Mouse (Mus musculus): ENCODE results near the gene Birc6. TPM values are rescaled to one million over a fixed set of nuclear protein-coding genes. Genes with fewer than 3 reads are reported as not detected.
"Not testable (repeated sequence)": the region's sequence is repeated elsewhere in the genome, so short reads cannot be mapped to it uniquely, and the experiment has no call there.

Gene Birc6
- polyA plus RNA-seq, 1 experiment: 35.7 TPM

DNA sequence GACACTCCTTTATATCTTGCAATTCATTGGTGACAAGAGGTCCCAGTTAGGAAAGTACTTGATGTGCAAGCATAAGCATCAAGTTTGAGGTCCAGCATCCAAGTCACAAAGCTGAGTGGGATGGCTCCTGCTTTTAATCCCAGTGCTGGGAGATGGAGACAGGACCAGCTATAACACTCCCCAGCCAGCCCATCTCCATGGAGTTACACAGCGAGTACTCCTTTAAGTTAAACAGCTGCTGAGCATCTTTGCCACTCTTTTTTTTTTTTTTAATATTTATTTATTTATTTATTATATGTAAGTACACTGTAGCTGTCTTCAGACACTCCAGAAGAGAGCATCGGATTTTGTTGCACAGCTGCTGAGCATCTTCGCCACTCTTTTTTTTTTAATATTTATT lies 130.3 kb downstream of the Birc6 start:
- no peaks in the 10 kb centered on the region for H3K4me1 ChIP-seq (ENCODE audit: control insufficient read depth, insufficient read depth, low read length)
- TF ChIP-seq POLR2A (IDR thresholded peaks at IDR 0.05; ENCODE audit: borderline replicate concordance, control insufficient read depth, low read depth, low read length) (no peak), CTCF (IDR thresholded peaks at IDR 0.05; ENCODE audit: control insufficient read depth, insufficient read depth, low read length) (no peak)
- 96% methylated on average over 3 of the region's 3 CpGs for WGBS
- H3K4me3 ChIP-seq (replicated peaks; ENCODE audit: control insufficient read depth, low read depth, low read length): no peak overlapping the region
- H3K27ac ChIP-seq (ENCODE audit: control insufficient read depth, insufficient read depth, low read depth, low read length, poor library complexity): no peak overlapping the region

DNA sequence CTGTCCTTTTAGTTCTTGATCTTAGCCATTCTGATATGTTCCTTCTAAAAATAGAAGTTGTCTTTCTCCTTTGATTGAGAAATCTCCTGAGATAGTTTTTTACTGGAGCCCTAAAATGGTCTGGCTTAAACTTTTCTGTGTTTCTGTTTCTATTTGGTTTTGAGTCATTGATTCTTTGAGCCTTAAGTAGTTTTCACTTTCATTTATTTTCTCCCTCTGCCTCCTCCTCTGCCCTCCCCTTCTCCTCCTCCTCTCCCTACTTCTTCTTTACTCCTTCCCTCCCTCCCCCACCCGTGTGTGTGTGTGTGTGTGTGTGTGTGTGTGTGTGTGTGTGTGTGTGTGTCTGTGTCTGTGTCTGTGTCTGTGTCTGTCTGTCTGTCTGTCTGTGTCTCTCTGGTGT lies 139.9 kb downstream of the Birc6 start:
- Histone ChIP-seq H3K4me1 (ENCODE audit: control insufficient read depth, insufficient read depth, low read length) (no peaks in the 10 kb centered on the region), H3K27ac (ENCODE audit: control insufficient read depth, insufficient read depth, low read depth, low read length, poor library complexity) (no peak overlapping the region), H3K4me3 (replicated peaks; ENCODE audit: control insufficient read depth, low read depth, low read length) (no peak overlapping the region)
- WGBS: 33% methylated on average over 1 of the region's 1 CpGs
- TF ChIP-seq CTCF (IDR thresholded peaks at IDR 0.05; ENCODE audit: control insufficient read depth, insufficient read depth, low read length): no peak
- TF ChIP-seq POLR2A (IDR thresholded peaks at IDR 0.05; ENCODE audit: borderline replicate concordance, control insufficient read depth, low read depth, low read length): no peak

DNA sequence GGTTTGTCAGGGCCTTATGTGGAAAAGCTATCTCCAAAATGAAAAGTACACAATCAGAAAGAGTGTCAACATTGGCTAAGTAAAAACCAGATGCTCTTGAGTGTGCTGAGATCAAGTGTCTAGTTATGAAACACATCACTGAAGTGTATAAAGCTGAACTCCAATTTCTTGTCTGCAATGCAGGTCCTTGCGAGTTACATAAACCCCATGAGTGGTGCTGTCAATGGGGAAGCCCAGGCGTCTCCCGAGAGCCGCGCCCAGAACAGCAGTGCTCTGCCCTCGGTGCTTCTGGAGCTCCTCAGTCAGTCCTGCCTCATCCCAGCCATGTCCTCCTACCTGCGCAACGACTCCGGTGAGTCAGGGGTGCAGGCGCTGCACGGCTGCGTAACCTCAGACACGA lies 141.9 kb downstream of the Birc6 start:
- WGBS: 92% methylated on average over 13 of the region's 13 CpGs
- Histone ChIP-seq H3K4me3 (replicated peaks; ENCODE audit: control insufficient read depth, low read depth, low read length) (no peak overlapping the region), H3K27ac (ENCODE audit: control insufficient read depth, insufficient read depth, low read depth, low read length, poor library complexity) (no peak overlapping the region), H3K4me1 (ENCODE audit: control insufficient read depth, insufficient read depth, low read length) (no peaks in the 10 kb centered on the region)
- TF ChIP-seq CTCF (IDR thresholded peaks at IDR 0.05; ENCODE audit: control insufficient read depth, insufficient read depth, low read length) (no peak), POLR2A (IDR thresholded peaks at IDR 0.05; ENCODE audit: borderline replicate concordance, control insufficient read depth, low read depth, low read length) (no peak)

DNA sequence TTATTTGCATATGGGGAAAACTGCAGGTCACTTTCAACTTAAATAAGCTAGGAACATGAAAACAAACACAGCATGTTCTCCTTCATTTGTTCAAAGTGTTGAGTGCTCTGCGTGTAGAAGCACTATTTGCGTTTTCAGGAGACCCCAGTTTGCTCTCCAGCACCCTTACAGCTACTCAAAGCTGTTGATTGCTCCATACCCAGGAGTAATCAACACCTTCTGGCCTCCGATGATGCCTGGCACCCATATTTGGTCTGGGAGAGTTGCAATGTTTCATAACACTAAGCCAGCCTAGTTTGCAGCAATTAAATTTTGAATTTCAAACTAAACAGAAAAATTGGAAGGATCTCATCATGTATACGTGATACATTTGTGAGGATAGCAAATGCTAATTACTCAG lies 144.4 kb downstream of the Birc6 start:
- 90% methylated on average over 4 of the region's 4 CpGs for WGBS
- Histone ChIP-seq H3K4me3 (replicated peaks; ENCODE audit: control insufficient read depth, low read depth, low read length) (no peak overlapping the region), H3K4me1 (ENCODE audit: control insufficient read depth, insufficient read depth, low read length) (no peaks in the 10 kb centered on the region; the same call in 1 of the 2 replicates), H3K27ac (ENCODE audit: control insufficient read depth, insufficient read depth, low read depth, low read length, poor library complexity) (no peak overlapping the region)
- TF ChIP-seq POLR2A (IDR thresholded peaks at IDR 0.05; ENCODE audit: borderline replicate concordance, control insufficient read depth, low read depth, low read length) (no peak), CTCF (IDR thresholded peaks at IDR 0.05; ENCODE audit: control insufficient read depth, insufficient read depth, low read length) (no peak)

DNA sequence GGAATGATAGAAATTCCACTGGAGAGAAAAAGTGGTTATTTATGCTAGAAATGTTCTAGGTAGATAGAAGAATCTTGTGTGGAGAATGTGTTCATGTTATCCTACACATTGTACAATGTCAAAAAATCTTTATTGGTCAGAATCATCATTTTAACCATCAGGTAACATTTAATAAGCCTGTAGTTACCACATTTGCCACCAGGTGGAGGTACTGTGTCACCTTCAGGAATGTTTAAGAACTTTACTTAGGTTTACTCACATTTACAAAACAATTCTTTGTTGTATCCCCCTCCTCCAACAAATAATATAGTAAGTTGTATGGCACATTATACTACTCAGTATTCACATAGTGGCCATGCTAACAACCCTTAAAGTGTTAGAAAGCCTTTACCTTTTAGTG lies 145.2 kb downstream of the Birc6 start:
- TF ChIP-seq CTCF (IDR thresholded peaks at IDR 0.05; ENCODE audit: control insufficient read depth, insufficient read depth, low read length): no peak
- no peak for TF ChIP-seq POLR2A (IDR thresholded peaks at IDR 0.05; ENCODE audit: borderline replicate concordance, control insufficient read depth, low read depth, low read length)
- H3K4me1 ChIP-seq (ENCODE audit: control insufficient read depth, insufficient read depth, low read length): no peaks in the 10 kb centered on the region; the same call in 1 of the 2 replicates
- no peak overlapping the region for H3K4me3 ChIP-seq (replicated peaks; ENCODE audit: control insufficient read depth, low read depth, low read length)
- H3K27ac ChIP-seq (ENCODE audit: control insufficient read depth, insufficient read depth, low read depth, low read length, poor library complexity): no peak overlapping the region

DNA sequence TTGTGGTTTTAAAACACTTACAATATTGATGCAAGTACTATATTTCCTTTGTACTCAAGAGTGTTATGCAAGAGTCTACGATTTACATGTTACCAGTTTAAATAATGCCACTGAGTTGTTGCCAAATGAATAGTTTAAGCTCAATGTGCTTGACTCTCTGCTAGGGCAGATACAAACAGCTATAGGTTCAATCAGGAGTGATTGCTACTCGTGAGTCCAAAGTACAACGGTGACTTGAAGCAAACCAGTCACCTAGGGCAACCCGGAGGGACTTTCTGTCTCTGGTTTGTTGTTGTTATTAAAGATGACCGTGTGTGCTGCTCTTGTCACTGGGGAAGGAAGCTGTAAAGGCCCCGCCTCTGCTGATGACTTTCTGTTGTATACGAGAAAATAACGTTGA lies 150.0 kb downstream of the Birc6 start:
- Histone ChIP-seq H3K4me3 (replicated peaks; ENCODE audit: control insufficient read depth, low read depth, low read length) (no peak overlapping the region), H3K4me1 (ENCODE audit: control insufficient read depth, insufficient read depth, low read length) (no peaks in the 10 kb centered on the region; the same call in 1 of the 2 replicates), H3K27ac (ENCODE audit: control insufficient read depth, insufficient read depth, low read depth, low read length, poor library complexity) (no peak overlapping the region)
- TF ChIP-seq POLR2A (IDR thresholded peaks at IDR 0.05; ENCODE audit: borderline replicate concordance, control insufficient read depth, low read depth, low read length) (no peak), CTCF (IDR thresholded peaks at IDR 0.05; ENCODE audit: control insufficient read depth, insufficient read depth, low read length) (no peak)
- whole genome bisulfite sequencing: 73% methylated on average over 8 of the region's 8 CpGs

DNA sequence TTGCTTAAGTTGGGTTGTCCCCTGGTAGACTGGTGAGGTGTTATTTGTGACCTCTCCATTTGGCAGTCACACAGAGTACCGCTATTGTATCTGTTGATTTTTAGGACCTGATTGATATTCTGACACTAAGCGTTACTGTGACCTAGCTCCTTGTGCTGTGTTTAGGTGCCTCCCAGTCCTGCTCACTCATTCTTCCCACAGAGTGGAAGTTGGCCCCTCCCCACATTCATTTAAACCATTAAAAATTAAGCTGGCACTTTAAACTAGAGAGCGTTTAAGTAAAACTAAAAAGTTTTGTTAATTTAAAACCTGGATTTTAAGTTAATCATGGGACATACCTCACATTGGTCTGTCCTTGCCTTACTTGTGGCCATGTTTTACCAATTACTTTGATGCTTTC lies 156.8 kb downstream of the Birc6 start:
- no peak overlapping the region for H3K27ac ChIP-seq (ENCODE audit: control insufficient read depth, insufficient read depth, low read depth, low read length, poor library complexity)

DNA sequence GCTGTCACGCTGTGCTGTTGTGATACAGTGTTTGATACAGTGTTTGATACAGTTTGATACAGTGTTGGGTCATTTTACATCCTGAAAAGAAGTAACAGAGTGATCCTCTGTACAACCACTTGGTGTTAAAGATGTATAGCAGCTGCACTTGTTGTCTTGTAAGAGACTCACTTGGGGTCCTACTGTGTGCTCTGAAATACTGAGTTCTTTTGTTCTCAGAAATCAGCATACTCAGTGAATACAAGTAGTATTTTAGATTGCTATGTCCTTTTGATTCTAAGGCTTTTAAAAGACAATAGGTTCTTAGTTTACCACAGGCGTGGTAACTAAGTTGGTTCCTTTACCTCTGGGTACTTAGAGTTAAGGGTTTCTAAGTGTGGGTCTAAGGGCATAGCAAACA lies 160.5 kb downstream of the Birc6 start:
- Histone ChIP-seq H3K4me1 (ENCODE audit: control insufficient read depth, insufficient read depth, low read length) (no peaks in the 10 kb centered on the region), H3K4me3 (replicated peaks; ENCODE audit: control insufficient read depth, low read depth, low read length) (no peak overlapping the region), H3K27ac (ENCODE audit: control insufficient read depth, insufficient read depth, low read depth, low read length, poor library complexity) (no peak overlapping the region)
- TF ChIP-seq CTCF (IDR thresholded peaks at IDR 0.05; ENCODE audit: control insufficient read depth, insufficient read depth, low read length) (no peak), POLR2A (IDR thresholded peaks at IDR 0.05; ENCODE audit: borderline replicate concordance, control insufficient read depth, low read depth, low read length) (no peak)
- 88% methylated on average over 2 of the region's 2 CpGs for WGBS

More for the DNA sequence above, 156.8 kb downstream of the Birc6 start:
- no peak for TF ChIP-seq CTCF (IDR thresholded peaks at IDR 0.05; ENCODE audit: control insufficient read depth, insufficient read depth, low read length)
- no peak for TF ChIP-seq POLR2A (IDR thresholded peaks at IDR 0.05; ENCODE audit: borderline replicate concordance, control insufficient read depth, low read depth, low read length)
- Histone ChIP-seq H3K4me3 (replicated peaks; ENCODE audit: control insufficient read depth, low read depth, low read length) (no peak overlapping the region), H3K4me1 (ENCODE audit: control insufficient read depth, insufficient read depth, low read length) (no peaks in the 10 kb centered on the region)
- 94% methylated on average over 3 of the region's 3 CpGs for WGBS

DNA sequence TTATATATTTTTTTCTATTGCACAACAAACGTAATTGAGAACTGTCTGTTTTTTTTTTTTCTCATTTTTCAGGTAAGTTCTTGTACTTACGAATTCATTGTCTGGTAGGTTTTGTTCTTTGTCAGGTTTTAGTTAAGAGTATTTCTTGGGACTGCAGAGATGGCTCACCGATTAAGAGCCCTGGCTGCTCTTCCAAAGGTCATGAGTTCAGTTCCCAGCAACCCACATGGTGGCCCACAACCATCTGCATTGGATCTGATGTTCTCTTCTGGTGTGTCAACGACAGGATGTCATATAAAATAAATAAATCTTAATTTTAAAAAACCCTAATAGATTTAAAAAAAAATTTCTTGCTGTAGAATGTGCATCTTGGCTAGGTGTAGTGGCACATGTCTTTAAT lies 161.3 kb downstream of the Birc6 start:
- no peak overlapping the region for H3K27ac ChIP-seq (ENCODE audit: control insufficient read depth, insufficient read depth, low read depth, low read length, poor library complexity)
- no peak overlapping the region for H3K4me3 ChIP-seq (replicated peaks; ENCODE audit: control insufficient read depth, low read depth, low read length)
- WGBS: 89% methylated on average over 4 of the region's 4 CpGs
- H3K4me1 ChIP-seq (ENCODE audit: control insufficient read depth, insufficient read depth, low read length): no peaks in the 10 kb centered on the region
- TF ChIP-seq POLR2A (IDR thresholded peaks at IDR 0.05; ENCODE audit: borderline replicate concordance, control insufficient read depth, low read depth, low read length): no peak
- TF ChIP-seq CTCF (IDR thresholded peaks at IDR 0.05; ENCODE audit: control insufficient read depth, insufficient read depth, low read length): no peak

DNA sequence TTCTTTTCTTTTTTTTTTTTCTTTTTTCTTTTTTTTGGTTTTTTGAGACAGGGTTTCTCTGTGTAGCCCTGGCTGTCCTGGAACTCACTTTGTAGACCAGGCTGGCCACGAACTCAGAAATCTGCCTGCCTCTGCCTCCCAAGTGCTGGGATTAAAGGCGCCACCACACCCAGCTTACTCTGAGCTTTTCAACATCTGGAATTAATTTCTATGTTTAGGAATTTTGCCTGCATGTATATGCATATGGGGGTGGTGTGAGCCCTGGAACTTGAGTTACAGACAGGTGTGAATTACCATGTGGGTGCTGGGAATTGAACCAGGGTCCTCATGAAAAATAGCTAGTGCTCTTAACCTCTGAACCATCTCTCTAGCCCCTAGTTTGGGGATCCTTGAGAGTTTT lies 173.6 kb downstream of the Birc6 start:
- 93% methylated on average over 2 of the region's 2 CpGs for WGBS
- not testable (repeated sequence) for H3K4me3 ChIP-seq (replicated peaks; ENCODE audit: control insufficient read depth, low read depth, low read length); H3K27ac ChIP-seq (ENCODE audit: control insufficient read depth, insufficient read depth, low read depth, low read length, poor library complexity); H3K4me1 ChIP-seq (ENCODE audit: control insufficient read depth, insufficient read depth, low read length)

All from bone marrow, adult 2 months (tissue).